Comparison of ENCODE assay signal across 10 mouse cellular contexts in genomic region chr4:34782730-34783129, GRCm38 (mm10). TPM values are rescaled to one million over a fixed set of nuclear protein-coding genes. Genes with fewer than 3 reads are reported as not detected.
DNase-seq lines count a peak whose midpoint lies in the region; TF ChIP-seq lines count a peak whose summit lies in the region.
"Had no signal": no experiment of that assay in that cellular context is flagged by ENCODE, and none has a peak within 500 bp of the region (broad histone marks: within the 10 kb centered on the region; RNA-seq: fewer than 3 reads in every experiment).

No protein-coding gene starts in this region.

- peaks cover 20% of the 10 kb centered on the region for H3K4me1 ChIP-seq in E14TG2a.4 (replicated peaks; ENCODE audit: low read depth, low read length)

- H3K9me3 ChIP-seq in E14TG2a.4 (ENCODE audit: low read length) = 0 out of 2 replicates have a peak, but pooled peaks cover 2% of the 10 kb centered on the region

- H3K36me3 ChIP-seq in E14TG2a.4 (ENCODE audit: insufficient read depth, low read length) = no peaks in the 10 kb centered on the region

- peak; percentile 64 for TF ChIP-seq CTCF in layer of hippocampus, adult 2 months (conservative IDR thresholded peaks at IDR 0.05)
- peak; percentile 32 for TF ChIP-seq CTCF in E14TG2a.4 (conservative IDR thresholded peaks at IDR 0.05; ENCODE audit: low read length)

- no peak overlapping the region for H3K4me3 ChIP-seq in layer of hippocampus, adult 2 months
- H3K4me3 ChIP-seq in E14TG2a.4 (replicated peaks; ENCODE audit: low read length) = no peak overlapping the region
- H3K4me3 ChIP-seq: erythroblast, embryonic 14.5 days had no signal

- H3K27ac ChIP-seq in layer of hippocampus, adult 2 months = no peak overlapping the region

- no peaks in the 10 kb centered on the region for H3K27me3 ChIP-seq in E14TG2a.4 (ENCODE audit: insufficient read depth, low read length)

- peak; percentile 11 for DNase-seq in adrenal gland, postnatal 14 days
- no peak for DNase-seq in adrenal gland, adult 2 months
- no peak for DNase-seq in layer of hippocampus, adult 2 months (ENCODE audit: low spot score in 2 of 2)
- no peak for DNase-seq in layer of hippocampus, postnatal 25 days (ENCODE audit: extremely low spot score in 1 of 2, low spot score in 1 of 2)
- DNase-seq in lung, postnatal 4 days = peak; percentile 24 to 25
- no peak for DNase-seq in yolk sac, embryonic 10.5 days (ENCODE audit: low spot score)
- DNase-seq in urinary bladder, adult 2 months (ENCODE audit: low spot score) = no peak

RNA-seq across cellular contexts. Expression of gene Smim8, which starts 4.5 kb away (rescaled TPM):
- 15.8 and 17.7 TPM in 2 replicates for total RNA-seq in adrenal gland, postnatal 14 days (2021)
- 10 to 100 TPM; 19.4 to 23.6 TPM for total RNA-seq in adrenal gland, adult 2 months (2021)
- polyA plus RNA-seq in adrenal gland, adult 2 months (2012; rRNA removed) = 0.57 and 0.80 TPM in 2 replicates
- total RNA-seq in layer of hippocampus, adult 2 months (2021) = 10 to 100 TPM; 22.7 to 22.8 TPM
- total RNA-seq in layer of hippocampus, postnatal 25 days (2021) = 10 to 100 TPM; 22.4 to 28.2 TPM
- 29.1 and 32.1 TPM in 2 replicates for polyA plus RNA-seq in urinary bladder, adult 2 months (2012; rRNA removed)

RNA-seq across cellular contexts. Expression of gene Gm136, which starts 26.7 kb away (rescaled TPM):
- not detected in 2 replicates for total RNA-seq in adrenal gland, postnatal 14 days (2021)
- not detected for total RNA-seq in adrenal gland, adult 2 months (2021)
- polyA plus RNA-seq in adrenal gland, adult 2 months (2012; rRNA removed) = not detected in 2 replicates
- not detected for total RNA-seq in layer of hippocampus, adult 2 months (2021)
- not detected for total RNA-seq in layer of hippocampus, postnatal 25 days (2021)
- not detected in 2 replicates for polyA plus RNA-seq in urinary bladder, adult 2 months (2012; rRNA removed)
- polyA plus RNA-seq: erythroblast, embryonic 14.5 days; heart, embryonic 16.5 days had no signal

RNA-seq across cellular contexts. Expression of gene Cfap206, which starts 52.7 kb away (rescaled TPM):
- 0.41 and 1.2 TPM in 2 replicates for total RNA-seq in adrenal gland, postnatal 14 days (2021)
- total RNA-seq in adrenal gland, adult 2 months (2021) = under 1 TPM; 0.26 to 0.73 TPM
- not detected in 2 replicates for polyA plus RNA-seq in adrenal gland, adult 2 months (2012; rRNA removed)
- total RNA-seq in layer of hippocampus, adult 2 months (2021) = 1 to 10 TPM; 1.4 to 1.7 TPM
- total RNA-seq in layer of hippocampus, postnatal 25 days (2021) = 1 to 10 TPM in 1 of 2 experiments, under 1 TPM in 1; 0.75 to 1.5 TPM
- polyA plus RNA-seq in urinary bladder, adult 2 months (2012; rRNA removed) = 0.62 and 1.2 TPM in 2 replicates

Comparison
In these comparisons a context has a peak if more than half of its experiments do, and no peak if none do; other contexts are left out.
1. DNase-seq: peak in adrenal gland, postnatal 14 days (single experiment) and lung, postnatal 4 days (2 of 2); none in adrenal gland, adult 2 months (single experiment), layer of hippocampus, adult 2 months (0 of 2), layer of hippocampus, postnatal 25 days (0 of 2), yolk sac, embryonic 10.5 days (single experiment) and urinary bladder, adult 2 months (single experiment).